9 mouse cellular contexts compared by ENCODE assay signal in genomic region chr4:136088971-136089747, GRCm38 (mm10). TPM values are rescaled to one million over a fixed set of nuclear protein-coding genes. Genes with fewer than 3 reads are reported as not detected.
A peak's percentile ranks its signal among the peaks of the same experiment; 100 is the strongest.
DNase-seq lines count a peak whose midpoint lies in the region; ATAC-seq lines count a peak whose summit lies in the region.
"Had no signal": no experiment of that assay in that cellular context is flagged by ENCODE, and none has a peak within 500 bp of the region (broad histone marks: within the 10 kb centered on the region; RNA-seq: fewer than 3 reads in every experiment).

No protein-coding gene starts in this region.

- peaks cover 23% of the 10 kb centered on the region for H3K4me1 ChIP-seq in forebrain, embryonic 10.5 days
- H3K4me1 ChIP-seq in forebrain, embryonic 16.5 days (replicated peaks; ENCODE audit: control insufficient read depth, insufficient read depth, low read length), result no peaks in the 10 kb centered on the region
- H3K4me1 ChIP-seq in midbrain, embryonic 11.5 days (ENCODE audit: control insufficient read depth, insufficient read depth, low read length), result peaks cover 10% of the 10 kb centered on the region
- 0 out of 2 replicates have a peak, but pooled peaks cover 4% of the 10 kb centered on the region for H3K4me1 ChIP-seq in midbrain, embryonic 15.5 days
- H3K4me1 ChIP-seq in limb, embryonic 15.5 days, result peaks cover 11% of the 10 kb centered on the region

- H3K27ac ChIP-seq in forebrain, embryonic 10.5 days, result peak overlapping the region; percentile 76
- H3K27ac ChIP-seq in forebrain, embryonic 16.5 days (ENCODE audit: low read length), result no peak overlapping the region
- no peak overlapping the region for H3K27ac ChIP-seq in midbrain, embryonic 11.5 days (ENCODE audit: low read depth, low read length)
- H3K27ac ChIP-seq in midbrain, embryonic 15.5 days, result no peak overlapping the region
- H3K27ac ChIP-seq in limb, embryonic 15.5 days, result peak overlapping the region; percentile 57
- H3K27ac ChIP-seq: hindbrain, embryonic 14.5 days had no signal

- no peak overlapping the region for H3K9ac ChIP-seq in forebrain, embryonic 16.5 days (replicated peaks; ENCODE audit: low read depth, low read length)
- peak overlapping the region; percentile 26; the same call in 1 of the 2 replicates for H3K9ac ChIP-seq in midbrain, embryonic 11.5 days (ENCODE audit: low read length)
- H3K9ac ChIP-seq in midbrain, embryonic 15.5 days, result no peak overlapping the region
- H3K9ac ChIP-seq in limb, embryonic 15.5 days, result no peak overlapping the region
- H3K9ac ChIP-seq: hindbrain, embryonic 14.5 days had no signal

- H3K4me2 ChIP-seq in forebrain, embryonic 16.5 days (ENCODE audit: low read length), result no peak overlapping the region
- H3K4me2 ChIP-seq in midbrain, embryonic 11.5 days, result no peak overlapping the region
- H3K4me2 ChIP-seq in midbrain, embryonic 15.5 days, result no peak overlapping the region
- no peak overlapping the region for H3K4me2 ChIP-seq in limb, embryonic 15.5 days
- H3K4me2 ChIP-seq: hindbrain, embryonic 14.5 days had no signal

- intact Hi-C loops in left cerebral cortex, postnatal 14 days (cut with DNase I), result no loop called here

- no peaks in the 10 kb centered on the region; the same call in 1 of the 2 replicates for H3K27me3 ChIP-seq in forebrain, embryonic 10.5 days (ENCODE audit: poor library complexity, severe bottlenecking)
- H3K27me3 ChIP-seq in forebrain, embryonic 16.5 days (replicated peaks; ENCODE audit: control insufficient read depth, insufficient read depth, low read length), result no peaks in the 10 kb centered on the region
- H3K27me3 ChIP-seq in midbrain, embryonic 11.5 days (ENCODE audit: control insufficient read depth, insufficient read depth, low read length), result no peaks in the 10 kb centered on the region
- H3K27me3 ChIP-seq in midbrain, embryonic 15.5 days (replicated peaks), result no peaks in the 10 kb centered on the region
- no peaks in the 10 kb centered on the region for H3K27me3 ChIP-seq in limb, embryonic 15.5 days

- no peak overlapping the region for H3K4me3 ChIP-seq in forebrain, embryonic 10.5 days
- H3K4me3 ChIP-seq in forebrain, embryonic 16.5 days (replicated peaks; ENCODE audit: low read length), result no peak overlapping the region
- H3K4me3 ChIP-seq in midbrain, embryonic 11.5 days (ENCODE audit: low read depth, low read length), result no peak overlapping the region
- H3K4me3 ChIP-seq in midbrain, embryonic 15.5 days, result no peak overlapping the region
- no peak overlapping the region for H3K4me3 ChIP-seq in limb, embryonic 15.5 days

- no peak for DNase-seq in forebrain, embryonic 10.5 days (ENCODE audit: extremely low spot score, low spot score)
- DNase-seq in midbrain, embryonic 11.5 days (ENCODE audit: low spot score, missing footprints), result peak; percentile 81
- peak; percentile 94 for DNase-seq in thymus, postnatal 14 days
- DNase-seq in left cerebral cortex, postnatal 14 days (ENCODE audit: low spot score in 2 of 2), result no peak
- no peak for DNase-seq in urinary bladder, postnatal 25 days (ENCODE audit: low spot score)

- 32% methylated on average over 16 of the region's 16 CpGs for WGBS in forebrain, embryonic 10.5 days
- 32% methylated on average over 16 of the region's 16 CpGs for WGBS in forebrain, embryonic 16.5 days
- WGBS in midbrain, embryonic 11.5 days, result 30% methylated on average over 16 of the region's 16 CpGs
- 32% methylated on average over 16 of the region's 16 CpGs for WGBS in midbrain, embryonic 15.5 days
- WGBS in limb, embryonic 15.5 days, result 49% methylated on average over 16 of the region's 16 CpGs

- H3K36me3 ChIP-seq in forebrain, embryonic 10.5 days (replicated peaks), result no peaks in the 10 kb centered on the region
- H3K36me3 ChIP-seq in forebrain, embryonic 16.5 days (ENCODE audit: control insufficient read depth, insufficient read depth), result no peaks in the 10 kb centered on the region
- H3K36me3 ChIP-seq in midbrain, embryonic 11.5 days (ENCODE audit: control insufficient read depth, insufficient read depth, low read length), result no peaks in the 10 kb centered on the region
- no peaks in the 10 kb centered on the region for H3K36me3 ChIP-seq in midbrain, embryonic 15.5 days (replicated peaks)
- H3K36me3 ChIP-seq in limb, embryonic 15.5 days, result no peaks in the 10 kb centered on the region

- H3K9me3 ChIP-seq in forebrain, embryonic 10.5 days, result peaks cover 11% of the 10 kb centered on the region; the same call in 1 of the 2 replicates
- no peaks in the 10 kb centered on the region for H3K9me3 ChIP-seq in forebrain, embryonic 16.5 days (ENCODE audit: control insufficient read depth, low read length)
- no peaks in the 10 kb centered on the region for H3K9me3 ChIP-seq in midbrain, embryonic 11.5 days (ENCODE audit: control insufficient read depth, low read length)
- no peaks in the 10 kb centered on the region for H3K9me3 ChIP-seq in midbrain, embryonic 15.5 days
- H3K9me3 ChIP-seq in limb, embryonic 15.5 days, result no peaks in the 10 kb centered on the region

- no peak for ATAC-seq in forebrain, embryonic 16.5 days
- ATAC-seq in midbrain, embryonic 11.5 days (ENCODE audit: low FRiP score), result no peak
- ATAC-seq in midbrain, embryonic 15.5 days (replicated peaks), result no peak
- ATAC-seq in limb, embryonic 15.5 days (ENCODE audit: insufficient number of reproducible peaks, low FRiP score, low TSS enrichment, low read depth), result no peak

RNA-seq across cellular contexts. Expression of gene Rpl11, which starts 35.9 kb away (rescaled TPM):
- 485 and 525 TPM in 2 replicates for polyA plus RNA-seq in forebrain, embryonic 10.5 days (2016; fragmentation: Nextera tagmentation; extraction: Ambion mirVana)
- polyA plus RNA-seq in forebrain, embryonic 16.5 days (2015; fragmentation: Nextera tagmentation; extraction: Ambion mirVana), result 281 and 302 TPM in 2 replicates
- polyA plus RNA-seq in midbrain, embryonic 11.5 days (2014; fragmentation: Nextera tagmentation; extraction: Ambion mirVana), result 333 and 390 TPM in 2 replicates
- polyA plus RNA-seq in midbrain, embryonic 15.5 days (2015; fragmentation: Nextera tagmentation; extraction: Ambion mirVana), result 262 and 276 TPM in 2 replicates
- 425 and 483 TPM in 2 replicates for polyA plus RNA-seq in limb, embryonic 15.5 days (2015; fragmentation: Nextera tagmentation; extraction: Ambion mirVana)
- 100 to 1,000 TPM; 216 to 244 TPM for total RNA-seq in left cerebral cortex, postnatal 14 days (2021)

RNA-seq across cellular contexts. Expression of gene Id3, which starts 54.1 kb away (rescaled TPM):
- polyA plus RNA-seq in forebrain, embryonic 10.5 days (2016; fragmentation: Nextera tagmentation; extraction: Ambion mirVana), result 488 and 529 TPM in 2 replicates
- 85.1 and 102 TPM in 2 replicates for polyA plus RNA-seq in forebrain, embryonic 16.5 days (2015; fragmentation: Nextera tagmentation; extraction: Ambion mirVana)
- 500 and 543 TPM in 2 replicates for polyA plus RNA-seq in midbrain, embryonic 11.5 days (2014; fragmentation: Nextera tagmentation; extraction: Ambion mirVana)
- 127 and 151 TPM in 2 replicates for polyA plus RNA-seq in midbrain, embryonic 15.5 days (2015; fragmentation: Nextera tagmentation; extraction: Ambion mirVana)
- 488 and 490 TPM in 2 replicates for polyA plus RNA-seq in limb, embryonic 15.5 days (2015; fragmentation: Nextera tagmentation; extraction: Ambion mirVana)
- 10 to 100 TPM; 30.2 to 53.1 TPM for total RNA-seq in left cerebral cortex, postnatal 14 days (2021)

Comparison
In these comparisons a context has a peak if more than half of its experiments do, and no peak if none do; other contexts are left out.
1. H3K27ac ChIP-seq: peak in forebrain, embryonic 10.5 days (single experiment) and limb, embryonic 15.5 days (single experiment); none in forebrain, embryonic 16.5 days (single experiment), midbrain, embryonic 11.5 days (single experiment) and midbrain, embryonic 15.5 days (single experiment).
2. DNase-seq: peak in midbrain, embryonic 11.5 days (single experiment) and thymus, postnatal 14 days (single experiment); none in forebrain, embryonic 10.5 days (single experiment), left cerebral cortex, postnatal 14 days (0 of 2) and urinary bladder, postnatal 25 days (single experiment).